Mouse (Mus musculus): ENCODE measurements around the gene Glrx3.
"Not testable (repeated sequence)": the region's sequence is repeated elsewhere in the genome, so short reads cannot be mapped to it uniquely, and the experiment has no call there.

Glrx3 gene

GRCm38 (mm10) chr7:137437440-137438178 lies at the start of gene Glrx3:
Gene Glrx3 (plus strand): TSS chr7:137437614.
- peak; percentile 100 for DNase-seq

GRCm38 (mm10) chr7:137387863-137388262 lies 49.6 kb upstream of the Glrx3 start:
- peak; percentile 5 for DNase-seq

- DNase-seq: peak; percentile 51
Observed at GRCm38 (mm10) chr7:137395421-137395820, 42.0 kb upstream of the Glrx3 start.

- DNase-seq: peak; percentile 52
Observed at GRCm38 (mm10) chr7:137397361-137397910, 40.0 kb upstream of the Glrx3 start.

GRCm38 (mm10) chr7:137398973-137399372 lies 38.4 kb upstream of the Glrx3 start:
- DNase-seq: peak; percentile 40

GRCm38 (mm10) chr7:137404146-137404545 lies 33.3 kb upstream of the Glrx3 start:
- peak; percentile 83 for DNase-seq

- peak; percentile 17 for DNase-seq
Observed at GRCm38 (mm10) chr7:137407428-137408058, 29.9 kb upstream of the Glrx3 start.

- DNase-seq: peak; percentile 100
Observed at GRCm38 (mm10) chr7:137410337-137411197, 26.8 kb upstream of the Glrx3 start, which contains the start of gene 9430038I01Rik. Gene 9430038I01Rik (minus strand): TSS chr7:137410762.

GRCm38 (mm10) chr7:137414710-137415109 lies 22.7 kb upstream of the Glrx3 start:
- no peak for DNase-seq

- DNase-seq: no peak
Observed at GRCm38 (mm10) chr7:137420550-137420949, 16.9 kb upstream of the Glrx3 start.

GRCm38 (mm10) chr7:137421236-137421635 lies 16.2 kb upstream of the Glrx3 start:
- no peak for DNase-seq

GRCm38 (mm10) chr7:137426693-137427092 lies 10.7 kb upstream of the Glrx3 start:
- no peak for DNase-seq

GRCm38 (mm10) chr7:137431769-137432603 lies 5.4 kb upstream of the Glrx3 start:
- no peak for DNase-seq

GRCm38 (mm10) chr7:137436901-137437300 lies 513 bp upstream of the Glrx3 start:
- DNase-seq: peak; percentile 90

GRCm38 (mm10) chr7:137438179-137438550 lies 751 bp downstream of the Glrx3 start:
- peak; percentile 94 for DNase-seq

- DNase-seq: not testable (repeated sequence)
Observed at GRCm38 (mm10) chr7:137438962-137439361, 1.5 kb downstream of the Glrx3 start.

- DNase-seq: peak; percentile 97
Observed at GRCm38 (mm10) chr7:137442951-137443350, 5.5 kb downstream of the Glrx3 start.

- DNase-seq: no peak
Observed at GRCm38 (mm10) chr7:137445321-137445720, 7.9 kb downstream of the Glrx3 start.

GRCm38 (mm10) chr7:137461396-137461795 lies 24.0 kb downstream of the Glrx3 start:
- DNase-seq: no peak

GRCm38 (mm10) chr7:137468174-137468573 lies 30.8 kb downstream of the Glrx3 start:
- peak; percentile 88 for DNase-seq

- DNase-seq: peak; percentile 74
Observed at GRCm38 (mm10) chr7:137471431-137472120, 34.2 kb downstream of the Glrx3 start.

All from heart, adult 11 months (tissue).